Mouse (Mus musculus) midbrain, embryonic 12.5 days (tissue): ENCODE measurements around the gene Hc. TPM values are rescaled to one million over a fixed set of nuclear protein-coding genes. Genes with fewer than 3 reads are reported as not detected.

Experiments
- ATAC-seq: fragments of 200-750 bp; cut with Nextera tagmentation; 2 replicates; pipeline ENCODE4 v1.8.0; 2017; ENCODE audit warnings: low read depth, moderate TSS enrichment, moderate library complexity; ENCODE audit not compliant: low FRiP score
- H3K27ac ChIP-seq: fragments of 300-500 bp; sonication (generic); replicated peaks from 2 replicates; pipeline ENCODE4 v1.5.1; 2016; ENCODE audit warnings: mild to moderate bottlenecking
- H3K27me3 ChIP-seq: fragments of 300-500 bp; sonication (generic); 2 replicates; pipeline ENCODE4 v1.6.1; 2016; ENCODE audit warnings: mild to moderate bottlenecking
- H3K36me3 ChIP-seq: fragments of 300-500 bp; sonication (generic); 2 replicates; pipeline ENCODE4 v1.6.1; 2016
- H3K4me1 ChIP-seq: fragments of 300-500 bp; sonication (generic); 2 replicates; pipeline ENCODE4 v1.6.1; 2016
- H3K4me2 ChIP-seq: fragments of 300-500 bp; sonication (generic); replicated peaks from 2 replicates; pipeline ENCODE4 v1.6.1; 2016; ENCODE audit warnings: mild to moderate bottlenecking, moderate library complexity
- H3K4me3 ChIP-seq: fragments of 300-500 bp; sonication (generic); 2 replicates; pipeline ENCODE4 v1.5.1; 2016; ENCODE audit warnings: mild to moderate bottlenecking
- H3K9ac ChIP-seq: fragments of 300-500 bp; sonication (generic); replicated peaks from 2 replicates; pipeline ENCODE4 v1.6.1; 2016; ENCODE audit warnings: mild to moderate bottlenecking, moderate library complexity
- H3K9me3 ChIP-seq: fragments of 300-500 bp; sonication (generic); 2 replicates; pipeline ENCODE4 v1.6.1; 2016; ENCODE audit warnings: mild to moderate bottlenecking
- WGBS: fragments of 180-500 bp; shearing (Covaris S2); methylation state at CpG from one replicate; pipeline ENCODE4 v1.1.7; 2016; 5-methylcytosine and 5-hydroxymethylcytosine counted together
- polyA plus RNA-seq: library from polyadenylated mRNA; unstranded; fragments of >200 nt; fragmentation: Nextera tagmentation; extraction: Ambion mirVana; gene quantifications from 2 replicates; pipeline ENCODE4 v1.2.1, GENCODE M21; 2016

Gene Hc
- polyA plus RNA-seq, 1 experiment from 2014 or later: 0.96 TPM

DNA sequence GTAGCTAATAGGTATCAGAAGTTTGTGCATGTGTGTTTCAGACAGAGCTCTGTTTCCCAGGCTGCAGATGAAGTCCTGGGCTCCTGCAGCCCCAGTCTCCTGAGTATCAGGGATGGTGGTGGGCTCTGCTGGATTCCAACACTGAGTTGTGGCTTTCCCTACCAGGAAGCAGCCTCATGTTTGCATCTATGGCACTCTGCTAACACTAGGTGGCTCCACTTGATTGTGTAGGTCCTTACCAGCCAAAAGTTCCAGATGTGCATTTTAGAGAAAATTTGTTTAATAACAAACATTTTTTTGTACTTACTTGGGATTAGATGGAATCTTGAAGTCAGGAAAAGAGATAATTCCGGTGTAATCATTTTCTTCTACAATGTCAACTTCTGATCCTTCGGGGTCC, 16.3 kb downstream of the Hc start:
- Histone ChIP-seq H3K4me1 (no peaks in the 10 kb centered on the region), H3K27me3 (no peaks in the 10 kb centered on the region), H3K9ac (no peak overlapping the region), H3K4me2 (no peak overlapping the region), H3K4me3 (no peak overlapping the region), H3K36me3 (no peaks in the 10 kb centered on the region), H3K27ac (no peak overlapping the region), H3K9me3 (no peaks in the 10 kb centered on the region; the same call in 1 of the 2 replicates)
- WGBS: 80% methylated on average over 2 of the region's 2 CpGs
- no peak for ATAC-seq

DNA sequence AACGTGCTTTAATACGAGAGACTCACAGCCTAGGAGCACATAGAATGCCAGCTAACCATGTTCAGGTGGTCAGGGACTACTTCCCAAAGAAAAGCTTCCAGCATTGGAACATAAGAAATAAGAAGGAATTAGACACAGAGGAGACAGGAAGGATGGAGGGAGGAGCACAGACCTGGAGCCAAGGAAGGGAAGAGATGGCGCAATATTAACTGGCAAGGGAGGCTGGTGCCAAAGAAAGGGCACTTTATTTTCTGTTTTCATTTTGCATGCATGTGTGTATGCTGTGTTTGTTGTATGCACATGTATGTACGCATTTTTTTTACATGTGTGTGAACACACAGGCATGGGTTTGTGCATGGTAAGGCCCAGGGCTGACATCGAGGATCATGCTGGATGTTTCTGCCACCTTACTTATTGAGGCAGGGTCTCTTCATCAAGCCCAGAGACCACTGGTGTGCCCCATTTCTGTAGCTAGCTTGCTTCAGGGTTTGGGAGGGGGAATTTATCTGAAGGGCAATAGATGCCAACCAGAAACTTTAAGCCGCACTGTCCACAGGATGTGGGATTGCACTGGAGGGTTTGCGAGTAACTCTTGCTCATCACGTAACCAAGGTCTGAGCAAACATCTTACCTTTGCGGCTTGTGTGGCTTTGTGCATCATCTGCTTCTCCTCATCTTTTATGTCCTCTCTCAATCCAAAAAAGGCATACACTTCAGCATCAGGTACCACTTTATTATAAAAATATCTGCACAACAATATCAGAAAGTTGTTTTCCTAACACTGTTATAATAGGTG, 22.5 kb downstream of the Hc start:
- H3K27ac ChIP-seq: no peak overlapping the region
- H3K36me3 ChIP-seq: no peaks in the 10 kb centered on the region
- no peaks in the 10 kb centered on the region for H3K27me3 ChIP-seq
- no peak overlapping the region for H3K4me3 ChIP-seq
- H3K4me1 ChIP-seq: no peaks in the 10 kb centered on the region
- no peak overlapping the region for H3K9ac ChIP-seq
- no peaks in the 10 kb centered on the region; the same call in 1 of the 2 replicates for H3K9me3 ChIP-seq
- no peak overlapping the region for H3K4me2 ChIP-seq
- 92% methylated on average over 9 of the region's 9 CpGs for WGBS
- ATAC-seq: no peak

DNA sequence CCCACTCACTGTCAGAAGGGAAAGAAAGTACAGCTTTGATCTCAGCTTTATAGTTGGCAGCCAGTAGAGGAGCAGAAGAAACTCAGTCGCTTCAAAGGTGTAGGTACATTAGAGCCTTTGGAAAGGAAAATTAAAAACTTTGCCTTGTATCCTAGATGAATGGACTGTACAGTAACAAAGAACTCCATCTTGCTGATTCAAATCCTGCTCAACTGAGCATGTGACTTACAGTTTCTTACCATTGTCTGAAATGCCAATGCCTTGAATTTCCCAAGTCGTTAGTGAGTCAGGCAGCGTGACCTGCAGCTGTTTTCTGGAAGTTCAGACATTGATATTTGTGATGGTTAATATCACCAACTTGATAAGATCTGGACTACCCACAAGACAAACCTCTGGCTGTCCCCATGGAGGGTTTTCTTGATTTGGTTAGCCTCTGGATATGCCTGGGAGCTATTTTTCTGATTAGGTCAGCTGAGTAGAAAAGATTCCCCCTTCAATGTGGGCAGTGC, 36.5 kb downstream of the Hc start:
- Histone ChIP-seq H3K4me2 (no peak overlapping the region), H3K9me3 (no peaks in the 10 kb centered on the region), H3K9ac (no peak overlapping the region), H3K4me3 (no peak overlapping the region), H3K4me1 (no peaks in the 10 kb centered on the region), H3K36me3 (no peaks in the 10 kb centered on the region), H3K27me3 (no peaks in the 10 kb centered on the region), H3K27ac (no peak overlapping the region)
- 87% methylated on average over 3 of the region's 3 CpGs for WGBS
- ATAC-seq: no peak

DNA sequence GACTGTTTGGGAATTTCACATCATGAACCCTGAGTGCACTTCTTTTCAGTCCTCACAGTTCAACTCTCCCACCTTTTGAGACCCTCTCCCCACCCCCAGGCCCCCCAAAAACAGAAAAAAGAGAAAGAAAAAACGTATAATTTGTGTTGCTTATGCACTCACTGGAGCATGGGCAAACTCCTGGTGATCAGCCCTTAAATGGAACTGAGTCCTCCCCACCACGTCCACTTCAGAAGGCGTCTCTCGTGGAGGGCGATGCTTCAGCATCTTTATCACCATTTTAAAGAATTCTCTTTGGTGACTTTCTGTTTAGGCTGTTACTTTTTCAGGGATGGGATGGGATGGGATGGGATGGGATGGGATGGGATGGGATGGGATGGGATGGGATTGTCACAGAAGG, 39.4 kb downstream of the Hc start:
- 81% methylated on average over 5 of the region's 5 CpGs for WGBS
- ATAC-seq: no peak
- H3K27ac ChIP-seq: no peak overlapping the region

DNA sequence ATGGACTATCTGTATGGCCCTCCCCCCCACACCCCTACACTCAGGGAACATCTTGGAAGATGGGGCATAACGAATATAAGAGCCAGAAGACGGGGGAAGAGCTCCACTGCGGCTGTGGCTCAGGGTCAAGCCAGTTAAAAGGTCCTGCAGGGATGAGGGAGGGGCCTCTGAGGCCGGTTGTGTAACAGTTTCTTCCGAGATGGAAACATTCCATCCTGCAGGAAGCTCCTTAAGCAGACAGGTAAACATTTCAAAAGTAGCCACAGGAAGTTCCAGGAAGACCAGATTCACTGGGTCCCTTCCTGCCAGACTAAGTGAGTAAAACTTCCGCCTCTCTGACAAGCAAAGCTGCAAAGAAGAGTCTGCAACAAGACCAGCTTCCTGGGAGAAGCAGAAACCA, 45.4 kb downstream of the Hc start:
- no peaks in the 10 kb centered on the region for H3K36me3 ChIP-seq

More for the DNA sequence above, 39.4 kb downstream of the Hc start:
- H3K9ac ChIP-seq: no peak overlapping the region
- H3K4me1 ChIP-seq: no peaks in the 10 kb centered on the region
- no peaks in the 10 kb centered on the region for H3K27me3 ChIP-seq
- H3K9me3 ChIP-seq: no peaks in the 10 kb centered on the region
- no peak overlapping the region for H3K4me2 ChIP-seq
- no peak overlapping the region for H3K4me3 ChIP-seq
- H3K36me3 ChIP-seq: no peaks in the 10 kb centered on the region

DNA sequence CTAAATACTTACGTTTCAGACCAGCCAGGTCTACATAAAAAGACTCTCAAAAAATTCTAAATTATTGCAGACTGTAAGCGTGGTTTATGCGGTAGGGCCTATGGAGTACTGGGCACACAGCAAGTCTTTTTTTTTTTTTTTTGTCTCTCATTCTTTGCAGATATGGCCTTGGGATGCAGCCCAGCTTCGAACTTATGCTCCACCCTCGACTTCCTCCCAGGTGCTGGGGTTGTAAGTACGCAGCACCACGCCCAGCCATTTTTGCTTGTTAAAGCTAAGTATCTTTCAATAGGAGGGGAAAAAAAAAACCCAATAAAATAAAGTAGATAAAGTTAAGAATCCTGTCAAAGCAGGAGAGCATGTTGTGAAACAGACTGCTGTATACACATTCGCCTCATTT, 49.6 kb downstream of the Hc start:
- Histone ChIP-seq H3K4me1 (no peaks in the 10 kb centered on the region), H3K9me3 (no peaks in the 10 kb centered on the region), H3K36me3 (no peaks in the 10 kb centered on the region), H3K9ac (no peak overlapping the region), H3K4me3 (no peak overlapping the region), H3K27ac (no peak overlapping the region), H3K4me2 (no peak overlapping the region), H3K27me3 (no peaks in the 10 kb centered on the region)
- no peak for ATAC-seq
- 94% methylated on average over 8 of the region's 8 CpGs for WGBS

More for the DNA sequence above, 45.4 kb downstream of the Hc start:
- Histone ChIP-seq H3K4me2 (no peak overlapping the region), H3K27me3 (no peaks in the 10 kb centered on the region), H3K4me3 (no peak overlapping the region), H3K4me1 (no peaks in the 10 kb centered on the region), H3K9ac (no peak overlapping the region), H3K27ac (no peak overlapping the region), H3K9me3 (no peaks in the 10 kb centered on the region)
- ATAC-seq: no peak
- WGBS: 40% methylated on average over 6 of the region's 6 CpGs

DNA sequence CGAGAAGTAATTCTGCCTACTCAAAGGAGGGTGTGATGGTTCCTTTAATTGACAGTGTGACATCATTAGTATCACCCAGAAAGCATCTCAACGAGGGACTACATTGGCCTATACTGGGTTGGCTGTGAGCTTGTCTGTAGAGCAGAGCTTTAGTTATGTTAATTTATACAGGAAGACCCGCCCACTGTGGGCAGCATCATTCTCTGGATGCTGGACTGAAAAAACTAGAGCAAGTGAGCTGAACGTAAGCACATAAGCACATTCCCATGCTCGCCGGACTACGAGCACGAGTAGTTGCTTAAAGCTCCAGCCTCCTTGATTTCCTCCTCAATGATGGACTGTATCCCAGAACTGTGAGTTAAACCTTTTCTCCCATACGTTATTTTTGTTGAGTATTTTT, 62.3 kb downstream of the Hc start:
- no peak overlapping the region for H3K9ac ChIP-seq
- H3K4me3 ChIP-seq: no peak overlapping the region
- no peaks in the 10 kb centered on the region for H3K36me3 ChIP-seq
- no peak for ATAC-seq
- H3K27me3 ChIP-seq: no peaks in the 10 kb centered on the region
- peaks cover 8% of the 10 kb centered on the region for H3K4me1 ChIP-seq
- no peak overlapping the region for H3K27ac ChIP-seq
- no peak overlapping the region for H3K4me2 ChIP-seq
- H3K9me3 ChIP-seq: no peaks in the 10 kb centered on the region
- WGBS: 82% methylated on average over 9 of the region's 9 CpGs

DNA sequence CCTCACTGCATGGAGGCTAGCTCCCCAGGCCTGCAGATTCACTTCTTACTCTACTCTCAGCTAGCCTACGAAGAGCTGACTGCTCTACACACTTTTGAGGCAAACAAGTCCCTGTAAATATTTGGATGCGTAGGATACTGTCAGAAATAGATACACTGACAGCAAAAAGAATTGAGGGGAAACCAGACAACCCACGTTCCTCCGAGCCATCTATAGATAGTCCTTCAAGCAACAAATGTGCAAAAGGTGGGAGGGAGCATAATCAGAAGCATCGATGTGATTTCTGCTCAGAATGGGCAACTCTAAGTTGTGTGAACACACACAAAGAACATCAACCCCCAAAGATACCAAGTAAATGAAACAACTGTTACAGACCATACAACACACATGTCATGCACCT, 64.7 kb downstream of the Hc start:
- H3K4me3 ChIP-seq: no peak overlapping the region
- H3K27me3 ChIP-seq: no peaks in the 10 kb centered on the region
- H3K9ac ChIP-seq: no peak overlapping the region
- H3K4me1 ChIP-seq: peaks cover 25% of the 10 kb centered on the region
- no peak overlapping the region for H3K27ac ChIP-seq
- ATAC-seq: no peak
- no peak overlapping the region for H3K4me2 ChIP-seq
- no peaks in the 10 kb centered on the region for H3K9me3 ChIP-seq
- 86% methylated on average over 5 of the region's 5 CpGs for WGBS
- no peaks in the 10 kb centered on the region for H3K36me3 ChIP-seq

DNA sequence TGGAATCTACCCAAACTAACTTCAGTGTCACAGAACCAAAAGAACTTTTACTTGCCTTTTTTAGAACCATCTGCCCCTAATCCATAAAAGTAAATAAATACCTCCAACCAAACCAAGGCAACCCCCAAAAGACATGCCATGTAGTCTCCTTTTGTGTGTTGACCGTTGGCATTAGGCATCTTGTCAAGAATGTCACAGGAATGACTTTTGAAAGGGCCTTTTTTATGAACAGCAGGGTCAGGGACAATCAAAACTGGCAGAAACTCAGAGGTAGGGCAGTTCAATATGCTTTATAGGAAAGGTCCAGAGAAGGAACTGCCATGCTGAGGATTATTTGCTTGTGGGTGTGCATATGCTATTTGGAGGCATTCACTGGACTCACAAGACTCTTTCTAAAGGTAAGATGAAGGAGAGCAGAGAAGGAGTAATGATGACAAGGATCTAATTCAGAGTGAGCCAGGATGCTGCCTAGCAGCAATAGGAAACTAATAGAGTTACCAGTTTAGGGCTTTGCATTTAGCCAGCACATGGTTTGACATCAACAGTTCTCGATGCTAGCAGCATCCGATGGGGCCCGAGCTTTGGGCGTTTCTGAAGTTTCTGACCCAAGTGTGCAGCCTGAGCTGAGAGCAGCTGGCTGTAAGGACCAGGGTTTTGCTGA, 67.4 kb downstream of the Hc start:
- H3K27me3 ChIP-seq: peaks cover 6% of the 10 kb centered on the region; the same call in 1 of the 2 replicates
- peak overlapping the region; percentile 21; the same call in 1 of the 2 replicates for H3K4me2 ChIP-seq
- peak overlapping the region; percentile 83 for H3K27ac ChIP-seq
- 30% methylated on average over 5 of the region's 5 CpGs for WGBS
- ATAC-seq: 0 out of 2 replicates have a peak, but pooled peaks have one; percentile 60
- no peaks in the 10 kb centered on the region for H3K36me3 ChIP-seq
- H3K9me3 ChIP-seq: no peaks in the 10 kb centered on the region
- no peak overlapping the region for H3K9ac ChIP-seq
- no peak overlapping the region for H3K4me3 ChIP-seq
- peaks cover 25% of the 10 kb centered on the region for H3K4me1 ChIP-seq

DNA sequence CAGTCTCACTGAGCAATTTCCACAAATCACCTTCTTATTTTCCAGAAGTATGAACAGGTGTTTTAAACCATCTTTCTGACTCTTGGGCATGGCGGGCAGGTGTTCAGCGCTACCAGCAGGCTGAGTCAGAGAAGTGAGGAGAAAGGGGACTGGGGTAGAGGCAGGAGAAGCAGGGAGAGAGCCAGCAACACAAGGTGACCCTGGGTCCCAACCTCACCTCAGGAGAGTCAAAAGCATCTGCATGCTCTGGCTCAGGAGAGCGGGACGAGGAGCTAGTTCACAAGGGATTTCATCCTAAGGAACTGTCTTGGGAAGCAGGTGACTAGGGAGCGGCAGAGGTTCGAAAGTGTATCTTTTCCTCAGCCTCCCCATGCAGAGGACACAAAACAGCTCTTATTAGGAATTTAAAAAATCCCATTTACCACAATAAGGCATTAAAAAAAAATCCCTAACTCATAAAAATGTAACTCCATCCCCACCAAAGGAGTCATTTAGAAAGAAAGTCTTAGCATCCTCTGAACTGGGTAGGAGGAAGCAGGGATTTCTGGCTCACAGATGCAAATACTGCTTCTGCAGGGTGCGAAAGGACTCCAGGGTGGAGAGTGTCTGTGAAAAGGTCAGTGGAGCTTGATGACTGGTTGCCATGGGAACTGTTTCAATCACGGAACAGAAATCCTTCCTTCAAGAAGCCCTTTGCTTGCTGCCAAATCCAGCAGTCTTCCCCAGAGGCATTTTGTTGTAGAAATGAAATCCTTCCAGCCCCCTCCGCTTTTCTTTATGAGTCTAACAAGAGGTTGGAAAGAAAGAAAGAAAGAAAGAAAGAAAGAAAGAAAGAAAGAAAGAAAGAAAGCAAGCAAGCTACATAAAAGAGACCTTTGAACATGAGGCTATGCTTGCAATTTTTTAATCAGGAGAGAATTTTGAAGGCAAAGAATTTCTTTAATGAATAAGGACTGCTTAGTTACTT, 68.2 kb downstream of the Hc start:
- peak; percentile 84 for ATAC-seq
- Histone ChIP-seq H3K4me1 (peaks cover 25% of the 10 kb centered on the region), H3K9me3 (no peaks in the 10 kb centered on the region), H3K36me3 (no peaks in the 10 kb centered on the region), H3K4me3 (no peak overlapping the region), H3K9ac (peak overlapping the region; percentile 7; the same call in 1 of the 2 replicates), H3K27me3 (peaks cover 6% of the 10 kb centered on the region; the same call in 1 of the 2 replicates), H3K4me2 (peak overlapping the region; percentile 34), H3K27ac (peak overlapping the region; percentile 83)
- 8% methylated on average over 9 of the region's 9 CpGs for WGBS

DNA sequence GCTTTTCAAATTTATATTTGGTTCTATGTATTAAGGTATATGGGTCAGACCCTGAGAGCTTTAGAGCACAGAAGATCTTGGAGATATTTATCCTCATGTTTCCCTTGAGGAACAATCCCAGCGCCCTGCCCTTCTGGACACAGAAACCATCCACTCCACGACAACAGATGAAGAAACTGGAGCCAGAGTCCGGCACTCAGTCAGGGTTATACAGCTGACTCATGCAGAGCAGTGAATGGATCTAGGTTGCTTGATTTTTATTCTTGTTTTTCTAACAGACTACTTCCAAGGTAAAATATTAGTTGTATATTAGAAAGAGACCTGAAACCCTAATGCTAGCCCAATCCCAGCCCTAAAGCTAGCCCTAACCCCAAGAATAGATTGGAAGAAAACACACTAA, 69.3 kb downstream of the Hc start:
- Histone ChIP-seq H3K4me2 (no peak overlapping the region), H3K27me3 (peaks cover 6% of the 10 kb centered on the region; the same call in 1 of the 2 replicates), H3K4me1 (peaks cover 25% of the 10 kb centered on the region), H3K4me3 (no peak overlapping the region), H3K27ac (peak overlapping the region; percentile 83; the same call in 1 of the 2 replicates), H3K9me3 (no peaks in the 10 kb centered on the region), H3K9ac (no peak overlapping the region), H3K36me3 (no peaks in the 10 kb centered on the region)
- WGBS: 74% methylated on average over 3 of the region's 3 CpGs
- ATAC-seq: no peak
